Mouse (Mus musculus): ENCODE results near the gene Hspa8.
A peak's percentile ranks its signal among the peaks of the same experiment; 100 is the strongest.

DNA sequence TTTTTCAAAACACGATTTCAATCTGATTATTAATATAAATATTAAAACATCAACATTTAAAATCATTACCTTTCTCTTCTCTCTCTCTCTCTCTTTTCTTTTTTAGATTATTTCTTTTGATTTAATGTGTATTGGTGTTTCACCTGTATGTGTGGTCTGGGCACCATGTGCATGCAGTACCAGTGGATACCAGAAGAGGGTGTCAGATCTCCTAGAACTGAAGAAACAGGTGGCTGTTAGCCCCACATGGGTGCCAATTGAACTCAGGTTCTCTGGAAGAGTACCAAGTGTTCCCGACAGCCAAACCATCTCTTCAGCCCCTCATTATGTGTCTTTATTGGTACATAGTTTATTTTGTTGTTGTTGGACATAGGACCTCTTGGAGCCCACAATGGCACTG is 11.1 kb downstream of the Hspa8 start:
- no peak for TF ChIP-seq EP300 (IDR thresholded peaks at IDR 0.05; ENCODE audit: low read depth)
- TF ChIP-seq CTCF (IDR thresholded peaks at IDR 0.05; ENCODE audit: low read depth) = peak; percentile 63
